Mouse (Mus musculus) heart, postnatal 10 days (tissue): Measurements from ENCODE around the gene Slc6a17. TPM values are rescaled to one million over a fixed set of nuclear protein-coding genes. Genes with fewer than 3 reads are reported as not detected.
A peak's percentile ranks its signal among the peaks of the same experiment; 100 is the strongest.

Source experiments
- DNase-seq, 2 experiments: peaks; one replicate each; pipeline ENCODE4 v3.0.0; 2021
- intact Hi-C: fragments of 180-260 bp; cut with DNase I; formaldehyde crosslinking; loops from one replicate; pipeline ENCODE4 v1.15.1; 2025
- total RNA-seq, 2 experiments: library from RNA; stranded (reverse); gene quantifications; 2 replicates each; pipeline ENCODE4 v1.2.3; 2021

Gene Slc6a17
- total RNA-seq, 2 experiments from 2014 or later, result 1.3 to 1.4 TPM

GRCm38 (mm10) chr3:107528401-107529118, 10.7 kb upstream of the Slc6a17 start:
- peak in 1 of 2 experiments; percentile 30 for DNase-seq
- intact Hi-C loops, result no loop called here

GRCm38 (mm10) chr3:107524547-107524946, 6.7 kb upstream of the Slc6a17 start:
- DNase-seq, result no peak
- intact Hi-C loops, result no loop called here

GRCm38 (mm10) chr3:107520931-107521330, 3.1 kb upstream of the Slc6a17 start:
- DNase-seq, result no peak
- intact Hi-C loops, result no loop called here

- intact Hi-C loops, result no loop called here
- DNase-seq, result no peak
These were observed 815 bp downstream of the Slc6a17 start for GRCm38 (mm10) chr3:107516776-107517630.

- intact Hi-C loops, result no loop called here
- DNase-seq, result no peak
These were observed 1.8 kb downstream of the Slc6a17 start for GRCm38 (mm10) chr3:107515989-107516388.

- DNase-seq, result no peak
- intact Hi-C loops, result no loop called here
These were observed 6.4 kb downstream of the Slc6a17 start for GRCm38 (mm10) chr3:107511416-107511815.

- intact Hi-C loops, result no loop called here
- no peak for DNase-seq
These were observed 9.1 kb downstream of the Slc6a17 start for GRCm38 (mm10) chr3:107508696-107509095.

GRCm38 (mm10) chr3:107507966-107508365, 9.9 kb downstream of the Slc6a17 start:
- intact Hi-C loops, result no loop called here
- DNase-seq, result no peak

- intact Hi-C loops, result no loop called here
These were observed 11.3 kb downstream of the Slc6a17 start for GRCm38 (mm10) chr3:107506531-107506930.

GRCm38 (mm10) chr3:107505464-107506367, 12.1 kb downstream of the Slc6a17 start:
- intact Hi-C loops, result no loop called here

More at GRCm38 (mm10) chr3:107506531-107506930, 11.3 kb downstream of the Slc6a17 start:
- no peak for DNase-seq

GRCm38 (mm10) chr3:107504542-107504941, 13.3 kb downstream of the Slc6a17 start:
- DNase-seq, result no peak
- intact Hi-C loops, result no loop called here

More at GRCm38 (mm10) chr3:107505464-107506367, 12.1 kb downstream of the Slc6a17 start:
- DNase-seq, result peak; percentile 24 to 38

GRCm38 (mm10) chr3:107503716-107504115, 14.1 kb downstream of the Slc6a17 start:
- intact Hi-C loops, result no loop called here
- no peak for DNase-seq

GRCm38 (mm10) chr3:107501702-107502151, 16.1 kb downstream of the Slc6a17 start:
- intact Hi-C loops, result no loop called here
- DNase-seq, result peak; percentile 34 to 48

- intact Hi-C loops, result no loop called here
- DNase-seq, result no peak
These were observed 17.5 kb downstream of the Slc6a17 start for GRCm38 (mm10) chr3:107500301-107500700.

- intact Hi-C loops, result no loop called here
These were observed 21.6 kb downstream of the Slc6a17 start for GRCm38 (mm10) chr3:107496086-107496850.

GRCm38 (mm10) chr3:107495524-107495923, 22.3 kb downstream of the Slc6a17 start:
- intact Hi-C loops, result no loop called here
- DNase-seq, result no peak

More at GRCm38 (mm10) chr3:107496086-107496850, 21.6 kb downstream of the Slc6a17 start:
- DNase-seq, result no peak

GRCm38 (mm10) chr3:107491459-107491858, 26.4 kb downstream of the Slc6a17 start:
- intact Hi-C loops, result no loop called here

GRCm38 (mm10) chr3:107488637-107489036, 29.2 kb downstream of the Slc6a17 start:
- intact Hi-C loops, result no loop called here
- no peak for DNase-seq

More at GRCm38 (mm10) chr3:107491459-107491858, 26.4 kb downstream of the Slc6a17 start:
- peak; percentile 72 to 78 for DNase-seq

- peak; percentile 65 to 72 for DNase-seq
- intact Hi-C loops, result loop anchor here (5.0 kb wide), 1 partner anchor 109 kb away; no protein-coding TSS in a partner anchor
These were observed 34.5 kb downstream of the Slc6a17 start for GRCm38 (mm10) chr3:107483290-107483689.
